Mouse (Mus musculus): ENCODE data around the gene Rasgrf1.

The Rasgrf1 gene

GRCm38 (mm10) chr9:90035168-90035567 is 125.5 kb downstream of the Rasgrf1 start:
- TF ChIP-seq GATA4 (IDR thresholded peaks at IDR 0.05; ENCODE audit: insufficient replicate concordance, low read length): no peak

GRCm38 (mm10) chr9:90035794-90036193 is 126.1 kb downstream of the Rasgrf1 start:
- TF ChIP-seq GATA4 (IDR thresholded peaks at IDR 0.05; ENCODE audit: insufficient replicate concordance, low read length): no peak

GRCm38 (mm10) chr9:90036313-90036712 is 126.6 kb downstream of the Rasgrf1 start:
- TF ChIP-seq GATA4 (IDR thresholded peaks at IDR 0.05; ENCODE audit: insufficient replicate concordance, low read length): no peak

- no peak for TF ChIP-seq GATA4 (IDR thresholded peaks at IDR 0.05; ENCODE audit: insufficient replicate concordance, low read length)
Observed at GRCm38 (mm10) chr9:90038535-90038934, 128.8 kb downstream of the Rasgrf1 start.

GRCm38 (mm10) chr9:90040916-90041315 is 131.2 kb downstream of the Rasgrf1 start:
- no peak for TF ChIP-seq GATA4 (IDR thresholded peaks at IDR 0.05; ENCODE audit: insufficient replicate concordance, low read length)

DNA sequence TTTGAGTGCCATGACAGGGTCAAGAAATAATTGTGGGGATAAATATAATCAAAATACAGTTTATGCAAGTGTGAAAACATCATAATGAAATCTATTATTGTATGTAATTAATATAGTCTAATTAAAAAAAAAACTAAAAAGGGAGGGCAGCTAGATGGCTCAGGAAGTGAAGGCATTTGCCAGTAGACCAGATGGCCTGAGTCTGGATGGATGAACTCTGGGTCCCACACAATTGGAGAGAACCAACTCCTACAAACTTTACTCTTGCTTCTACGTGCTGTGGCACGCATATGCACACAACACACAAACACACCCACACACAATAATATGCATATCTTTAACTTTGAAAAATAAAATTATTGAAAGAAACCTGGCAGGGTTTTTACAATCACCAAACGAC is 131.8 kb downstream of the Rasgrf1 start:
- no peak for TF ChIP-seq GATA4 (IDR thresholded peaks at IDR 0.05; ENCODE audit: insufficient replicate concordance, low read length)

DNA sequence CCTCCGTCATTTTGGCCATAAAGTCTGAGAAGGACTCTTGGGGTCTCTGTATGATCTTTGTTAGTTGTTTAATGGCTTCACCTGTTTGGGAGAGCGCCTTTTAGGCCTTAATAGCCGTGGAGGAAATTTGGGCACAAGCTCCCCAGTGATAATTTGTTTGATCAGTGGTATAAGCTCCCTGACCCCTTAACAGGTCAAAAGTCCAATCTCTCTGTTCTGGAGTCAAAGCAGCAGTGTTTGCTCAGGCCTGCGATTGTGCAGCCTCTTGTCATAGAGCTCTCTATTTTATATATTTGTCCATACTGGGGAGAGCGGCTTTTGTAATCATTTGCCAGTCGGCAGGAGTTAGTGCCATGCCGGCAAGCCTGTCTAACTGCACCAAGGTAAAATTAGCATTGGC is 135.5 kb downstream of the Rasgrf1 start:
- TF ChIP-seq GATA4 (IDR thresholded peaks at IDR 0.05; ENCODE audit: insufficient replicate concordance, low read length): no peak

DNA sequence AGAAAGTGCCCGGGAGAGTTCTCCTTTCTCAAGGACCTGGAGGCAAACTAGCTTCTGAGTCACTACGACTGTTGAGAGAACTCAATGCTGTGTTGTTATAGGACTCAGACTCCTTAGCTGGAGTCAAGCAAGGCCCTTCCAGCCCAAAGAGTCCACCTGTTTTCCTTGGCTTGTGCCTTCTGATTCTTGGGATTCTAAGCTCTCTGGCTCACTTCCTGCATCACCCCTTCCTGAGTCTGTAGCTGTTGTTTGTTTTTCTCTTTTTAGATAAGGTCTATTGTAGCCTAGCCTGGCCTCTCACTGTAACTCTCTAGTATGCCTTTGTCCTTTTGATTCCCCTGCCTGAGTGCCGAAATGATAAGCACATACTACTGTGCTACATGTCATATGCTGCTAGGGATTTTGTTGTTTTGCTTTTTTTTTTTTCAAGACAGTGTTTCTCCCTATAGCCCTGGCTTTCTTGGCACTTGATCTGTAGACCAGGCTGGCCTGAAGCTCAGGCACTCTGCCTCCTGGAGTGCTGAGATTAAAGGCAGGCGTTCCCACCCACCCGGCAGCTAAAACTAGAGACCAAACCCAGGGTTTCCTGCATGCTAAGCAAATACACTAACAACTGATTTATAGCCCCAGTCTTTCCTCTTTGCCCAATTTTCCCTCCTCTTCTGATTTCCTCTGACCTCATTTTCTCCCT is 138.4 kb downstream of the Rasgrf1 start:
- TF ChIP-seq GATA4 (IDR thresholded peaks at IDR 0.05; ENCODE audit: insufficient replicate concordance, low read length): no peak

DNA sequence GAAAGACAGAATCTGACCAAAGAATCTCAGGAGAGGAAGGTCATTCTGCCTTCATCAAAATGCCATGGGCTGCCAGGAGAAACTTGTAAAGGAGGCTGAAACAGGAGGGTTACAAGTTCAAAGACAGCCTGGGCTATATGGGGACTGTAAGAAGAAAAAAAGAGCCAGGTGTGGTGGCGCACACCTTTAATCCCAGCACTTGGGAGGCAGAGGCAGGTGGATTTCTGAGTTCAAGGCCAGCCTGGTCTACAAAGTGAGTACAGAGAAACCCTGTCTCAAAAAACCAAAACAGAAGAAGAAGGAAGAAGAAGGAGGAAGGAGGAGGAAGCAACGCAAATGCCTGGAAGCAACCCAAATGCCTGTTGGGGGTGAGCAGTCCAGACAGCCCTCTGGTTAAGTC is 144.1 kb downstream of the Rasgrf1 start, which contains the start of gene Ctsh:
Ctsh (plus strand) TSS at position 301 of the 400 bp plus-strand sequence.
- no peak for TF ChIP-seq GATA4 (IDR thresholded peaks at IDR 0.05; ENCODE audit: insufficient replicate concordance, low read length)

DNA sequence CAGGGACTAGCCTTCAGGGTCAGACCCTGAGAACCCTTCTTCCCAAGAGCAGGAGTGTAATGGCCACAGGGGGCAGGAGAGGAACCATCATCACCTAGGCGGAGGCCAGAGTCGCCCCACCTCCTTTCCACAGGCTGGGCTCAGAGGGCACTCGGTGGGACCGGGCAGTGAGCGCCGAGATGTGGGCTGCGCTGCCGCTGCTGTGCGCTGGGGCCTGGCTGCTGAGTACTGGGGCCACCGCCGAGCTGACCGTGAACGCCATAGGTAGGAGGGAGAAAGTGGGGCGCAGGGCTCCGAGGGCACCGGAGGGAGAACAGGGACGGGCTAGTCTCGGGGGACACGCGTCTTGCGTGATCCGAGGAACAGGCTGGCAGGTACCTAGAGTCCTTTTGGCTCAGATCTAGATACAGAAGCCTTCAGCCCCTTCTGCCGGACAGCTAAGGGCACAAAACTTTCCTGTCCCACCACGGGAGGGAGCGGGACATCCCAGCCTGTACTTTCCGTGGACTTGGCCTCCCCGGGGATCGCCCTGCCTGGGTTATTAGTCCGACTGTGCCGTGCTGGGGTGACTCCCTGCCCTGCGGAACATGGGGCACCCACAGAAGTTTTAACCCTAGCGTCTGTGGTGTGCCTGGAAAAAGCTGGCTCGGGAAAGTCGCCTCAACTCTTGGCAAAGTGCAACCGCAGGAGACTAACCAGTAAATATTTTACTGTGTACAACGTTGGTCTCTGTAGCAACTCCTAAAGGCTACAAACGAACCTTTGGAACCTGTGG is 144.8 kb downstream of the Rasgrf1 start:
- no peak for TF ChIP-seq GATA4 (IDR thresholded peaks at IDR 0.05; ENCODE audit: insufficient replicate concordance, low read length)

GRCm38 (mm10) chr9:90055409-90055808 is 145.7 kb downstream of the Rasgrf1 start:
- TF ChIP-seq GATA4 (IDR thresholded peaks at IDR 0.05; ENCODE audit: insufficient replicate concordance, low read length): no peak

GRCm38 (mm10) chr9:90055911-90056310 is 146.2 kb downstream of the Rasgrf1 start:
- no peak for TF ChIP-seq GATA4 (IDR thresholded peaks at IDR 0.05; ENCODE audit: insufficient replicate concordance, low read length)

DNA sequence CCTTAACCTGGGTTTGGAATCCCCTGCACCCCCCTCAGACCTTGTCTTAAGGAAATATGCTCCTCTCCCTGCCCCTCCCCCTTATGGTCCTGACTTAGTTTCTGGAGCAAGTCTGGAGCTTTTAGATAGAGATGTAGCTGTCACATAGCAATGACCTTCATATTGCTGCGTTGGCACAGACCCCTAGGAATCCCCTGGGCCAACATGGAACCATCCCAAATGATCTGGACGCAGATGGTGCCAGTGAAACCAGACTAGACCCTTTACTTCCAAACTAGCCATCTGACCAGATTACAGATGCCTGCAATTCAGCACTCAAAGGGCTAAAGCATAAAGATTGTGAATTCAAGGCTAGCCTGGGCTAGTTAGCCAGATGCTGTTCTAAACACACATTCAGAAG is 147.0 kb downstream of the Rasgrf1 start:
- TF ChIP-seq GATA4 (IDR thresholded peaks at IDR 0.05; ENCODE audit: insufficient replicate concordance, low read length): no peak

DNA sequence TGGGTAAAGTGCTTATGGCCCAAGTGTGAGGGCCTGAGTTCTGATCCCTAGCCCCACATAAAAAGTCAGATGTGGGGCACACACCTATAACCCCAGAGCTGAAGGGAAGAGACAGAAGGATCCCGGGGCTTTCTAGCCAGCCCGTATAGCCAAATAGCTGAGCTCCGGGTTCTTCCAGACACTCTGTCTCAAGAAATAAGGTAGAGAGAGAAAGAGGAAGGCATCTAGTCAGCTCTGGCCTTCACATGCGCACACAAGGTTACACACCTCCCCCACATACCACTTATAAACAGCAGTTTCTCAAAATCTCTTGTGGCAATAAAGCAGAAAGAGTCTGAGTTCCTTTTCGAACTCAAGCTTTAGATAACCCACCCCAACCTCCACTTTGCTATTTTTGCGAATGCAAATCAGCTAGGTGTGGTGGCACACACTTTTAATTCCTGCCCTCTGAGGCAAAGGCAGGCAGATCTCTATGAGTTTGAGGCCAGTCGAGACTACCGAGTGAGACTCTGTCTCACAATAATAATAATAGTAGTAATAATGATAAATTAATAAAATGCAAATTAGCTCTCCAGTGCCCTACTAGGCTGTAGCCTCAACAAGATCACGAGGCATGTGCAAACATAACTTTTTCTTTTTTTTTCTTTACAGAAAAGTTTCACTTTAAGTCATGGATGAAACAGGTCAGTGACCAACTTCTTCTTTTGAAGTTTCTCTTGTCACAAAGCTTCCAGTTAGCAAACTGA is 150.3 kb downstream of the Rasgrf1 start:
- TF ChIP-seq GATA4 (IDR thresholded peaks at IDR 0.05; ENCODE audit: insufficient replicate concordance, low read length): no peak

GRCm38 (mm10) chr9:90060574-90060875 is 150.8 kb downstream of the Rasgrf1 start:
- TF ChIP-seq GATA4 (IDR thresholded peaks at IDR 0.05; ENCODE audit: insufficient replicate concordance, low read length): no peak

- TF ChIP-seq GATA4 (IDR thresholded peaks at IDR 0.05; ENCODE audit: insufficient replicate concordance, low read length): no peak
Observed at GRCm38 (mm10) chr9:90067341-90067740, 157.6 kb downstream of the Rasgrf1 start.

Measured in liver, adult (tissue).